11 mouse cellular contexts compared by ENCODE assay signal in the genomic region with DNA sequence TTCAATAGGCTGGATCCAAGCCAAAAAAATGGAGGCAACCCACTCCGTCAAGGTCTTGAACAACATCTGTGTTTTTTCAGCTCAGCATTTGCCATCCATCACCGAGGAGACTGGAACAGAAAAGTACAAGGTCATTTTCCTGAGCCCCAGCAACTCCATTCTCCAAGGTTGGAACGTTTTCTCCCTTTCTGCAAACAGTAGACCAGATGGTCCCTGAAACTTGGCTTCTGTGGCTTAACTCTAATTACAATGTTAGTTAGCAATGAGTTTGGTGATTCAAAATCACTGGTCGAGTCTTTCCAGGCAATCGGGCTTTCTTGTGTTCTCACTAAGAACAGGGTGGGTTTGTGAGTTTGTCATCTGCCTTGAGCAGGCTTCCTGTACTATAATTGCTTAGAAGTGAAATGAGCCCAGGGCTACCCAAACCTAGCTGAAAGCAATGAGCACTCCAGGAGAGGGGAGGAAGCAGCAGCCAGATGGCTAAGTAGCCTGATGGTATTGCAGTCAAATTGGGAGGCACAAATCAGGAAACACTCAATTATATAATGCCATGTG.
DNase-seq lines count a peak whose midpoint lies in the region; ATAC-seq lines count a peak whose summit lies in the region.
"Had no signal": no experiment of that assay in that cellular context is flagged by ENCODE, and none has a peak within 500 bp of the region (broad histone marks: within the 10 kb centered on the region; RNA-seq: fewer than 3 reads in every experiment).

No protein-coding gene starts in this region.

- no peak overlapping the region for H3K4me2 ChIP-seq in heart, embryonic 11.5 days
- H3K4me2 ChIP-seq in neural tube, embryonic 11.5 days (ENCODE audit: low read depth), result no peak overlapping the region
- H3K4me2 ChIP-seq: embryonic facial prominence, embryonic 15.5 days had no signal

- H3K4me1 ChIP-seq in heart, embryonic 11.5 days (ENCODE audit: control insufficient read depth, insufficient read depth, low read length), result no peaks in the 10 kb centered on the region
- H3K4me1 ChIP-seq in neural tube, embryonic 11.5 days (ENCODE audit: control insufficient read depth, insufficient read depth, low read length), result no peaks in the 10 kb centered on the region
- H3K4me1 ChIP-seq: embryonic facial prominence, embryonic 15.5 days had no signal

- intact Hi-C loops in heart, postnatal 10 days (cut with DNase I), result loop anchor here (10.0 kb wide), 1 partner anchor 175 kb away; no protein-coding TSS in a partner anchor

- H3K9ac ChIP-seq in heart, embryonic 11.5 days (ENCODE audit: low read depth, low read length), result no peak overlapping the region
- H3K9ac ChIP-seq in neural tube, embryonic 11.5 days (ENCODE audit: low read length), result no peak overlapping the region
- H3K9ac ChIP-seq: embryonic facial prominence, embryonic 15.5 days; liver, postnatal 0 days had no signal

- no peaks in the 10 kb centered on the region for H3K36me3 ChIP-seq in heart, embryonic 11.5 days (ENCODE audit: control insufficient read depth, insufficient read depth, low read length)
- H3K36me3 ChIP-seq in neural tube, embryonic 11.5 days (ENCODE audit: control insufficient read depth, insufficient read depth, low read length), result no peaks in the 10 kb centered on the region
- H3K36me3 ChIP-seq: embryonic facial prominence, embryonic 15.5 days had no signal

- no peaks in the 10 kb centered on the region for H3K27me3 ChIP-seq in heart, embryonic 11.5 days (ENCODE audit: control insufficient read depth, insufficient read depth, low read length)
- H3K27me3 ChIP-seq in neural tube, embryonic 11.5 days (ENCODE audit: control insufficient read depth, insufficient read depth, low read length), result no peaks in the 10 kb centered on the region
- H3K27me3 ChIP-seq: embryonic facial prominence, embryonic 15.5 days had no signal

- peak; percentile 60 to 61 for DNase-seq in heart, adult 9 months (ENCODE audit: low spot score in 2 of 2)
- peak; percentile 22 for DNase-seq in neural tube, embryonic 11.5 days (ENCODE audit: low spot score)
- DNase-seq in neural tube, embryonic 10.5 days (ENCODE audit: extremely low spot score, low spot score), result no peak
- peak; percentile 19 for DNase-seq in heart, postnatal 10 days
- peak; percentile 20 to 30 for DNase-seq in layer of hippocampus, postnatal 36 days
- no peak for DNase-seq in urinary bladder, postnatal 10 days (ENCODE audit: low spot score)
- no peak for DNase-seq in urinary bladder, adult 18-20 months (ENCODE audit: low spot score in 2 of 2)
- DNase-seq: liver, postnatal 0 days had no signal

- 67% methylated on average over 5 of the region's 5 CpGs for WGBS in heart, embryonic 11.5 days (ENCODE audit: insufficient replicate concordance)
- 70% methylated on average over 5 of the region's 5 CpGs for WGBS in neural tube, embryonic 11.5 days

- no peak overlapping the region for H3K4me3 ChIP-seq in heart, embryonic 11.5 days (ENCODE audit: low read depth, low read length)
- no peak overlapping the region for H3K4me3 ChIP-seq in neural tube, embryonic 11.5 days (ENCODE audit: low read depth, low read length)
- H3K4me3 ChIP-seq: embryonic facial prominence, embryonic 15.5 days; left cerebral cortex, adult 2 months had no signal

- no peak overlapping the region for H3K27ac ChIP-seq in heart, embryonic 11.5 days (ENCODE audit: low read depth, low read length)
- H3K27ac ChIP-seq in neural tube, embryonic 11.5 days (ENCODE audit: low read depth, low read length), result no peak overlapping the region
- H3K27ac ChIP-seq: embryonic facial prominence, embryonic 15.5 days; left cerebral cortex, adult 2 months had no signal

- no peak for ATAC-seq in heart, embryonic 11.5 days (replicated peaks; ENCODE audit: insufficient number of reproducible peaks, low FRiP score, low TSS enrichment)
- ATAC-seq in neural tube, embryonic 11.5 days (ENCODE audit: insufficient read depth, low FRiP score, low TSS enrichment), result no peak
- ATAC-seq: liver, postnatal 0 days had no signal

- H3K9me3 ChIP-seq in heart, embryonic 11.5 days (replicated peaks; ENCODE audit: control insufficient read depth, low read length), result no peaks in the 10 kb centered on the region
- H3K9me3 ChIP-seq in neural tube, embryonic 11.5 days (ENCODE audit: control insufficient read depth, low read length), result no peaks in the 10 kb centered on the region
- H3K9me3 ChIP-seq: embryonic facial prominence, embryonic 15.5 days had no signal

Comparison
In these comparisons a context has a peak if more than half of its experiments do, and no peak if none do; other contexts are left out.
1. DNase-seq: peak in heart, adult 9 months (2 of 2), neural tube, embryonic 11.5 days (single experiment), heart, postnatal 10 days (2 of 2) and layer of hippocampus, postnatal 36 days (2 of 2); none in neural tube, embryonic 10.5 days (single experiment), urinary bladder, postnatal 10 days (single experiment) and urinary bladder, adult 18-20 months (0 of 2).